Mouse (Mus musculus) left cerebral cortex, adult 2 months (tissue): Measurements from ENCODE around the gene Fat1. TPM values are rescaled to one million over a fixed set of nuclear protein-coding genes. Genes with fewer than 3 reads are reported as not detected.

Experiments
- DNase-seq, 2 experiments: peaks; one replicate each; pipeline ENCODE4 v3.0.0; 2021 to 2022; ENCODE audit warnings: low spot score in 2 of 2, mixed read lengths in 1 of 2; ENCODE audit errors: extremely low spot score in 1 of 2
- H3K27ac ChIP-seq: fragments of 200-600 bp; 2 replicates; pipeline ENCODE4 v1.8.1; 2022
- H3K4me3 ChIP-seq: fragments of 200-600 bp; 2 replicates; pipeline ENCODE4 v1.8.1; 2022
- CTCF ChIP-seq: fragments of 200-600 bp; IDR thresholded peaks from 2 replicates; pipeline ENCODE4 v1.8.1; 2022; ENCODE audit warnings: antibody characterized with exemption, mild to moderate bottlenecking, moderate library complexity
- intact Hi-C: fragments of 180-260 bp; cut with DNase I; formaldehyde crosslinking; loops from one replicate; pipeline ENCODE4 v1.15.1; 2025
- total RNA-seq, 2 experiments: library from RNA; stranded (reverse); gene quantifications; 2 replicates each; pipeline ENCODE4 v1.2.3; 2021

Fat1 gene
- total RNA-seq, 2 experiments from 2014 or later: 36.2 to 38.7 TPM

- intact Hi-C loops: no loop called here
- no peak for TF ChIP-seq CTCF
Observed at GRCm38 (mm10) chr8:44993376-44993775, 58.1 kb downstream of the Fat1 start.

GRCm38 (mm10) chr8:44996493-44996892, 61.2 kb downstream of the Fat1 start:
- H3K4me3 ChIP-seq: no peak overlapping the region
- no peak for DNase-seq
- intact Hi-C loops: no loop called here
- TF ChIP-seq CTCF: no peak
- H3K27ac ChIP-seq: no peak overlapping the region

More at GRCm38 (mm10) chr8:44993376-44993775, 58.1 kb downstream of the Fat1 start:
- Histone ChIP-seq H3K27ac (peak overlapping the region; percentile 19; the same call in 1 of the 2 replicates), H3K4me3 (no peak overlapping the region)
- no peak for DNase-seq

GRCm38 (mm10) chr8:44997321-44997720, 62.1 kb downstream of the Fat1 start:
- no peak overlapping the region for H3K4me3 ChIP-seq
- no peak overlapping the region for H3K27ac ChIP-seq
- intact Hi-C loops: no loop called here
- no peak for TF ChIP-seq CTCF
- no peak for DNase-seq

GRCm38 (mm10) chr8:44997829-44998228, 62.6 kb downstream of the Fat1 start:
- intact Hi-C loops: no loop called here
- Histone ChIP-seq H3K27ac (no peak overlapping the region), H3K4me3 (no peak overlapping the region)
- no peak for DNase-seq
- no peak for TF ChIP-seq CTCF

GRCm38 (mm10) chr8:44998275-44998674, 63.0 kb downstream of the Fat1 start:
- TF ChIP-seq CTCF: no peak
- Histone ChIP-seq H3K27ac (peak overlapping the region; percentile 58; the same call in 1 of the 2 replicates), H3K4me3 (peak overlapping the region; percentile 4)
- DNase-seq: no peak
- intact Hi-C loops: no loop called here

GRCm38 (mm10) chr8:44998681-44999277, 63.5 kb downstream of the Fat1 start:
- intact Hi-C loops: no loop called here
- peak; percentile 26 to 48 for DNase-seq
- Histone ChIP-seq H3K4me3 (peak overlapping the region; percentile 4), H3K27ac (peak overlapping the region; percentile 58; the same call in 1 of the 2 replicates)
- peak; percentile 33 for TF ChIP-seq CTCF

GRCm38 (mm10) chr8:45001577-45002197, 66.4 kb downstream of the Fat1 start:
- Histone ChIP-seq H3K27ac (no peak overlapping the region), H3K4me3 (no peak overlapping the region)
- intact Hi-C loops: no loop called here
- DNase-seq: no peak
- TF ChIP-seq CTCF: no peak

- TF ChIP-seq CTCF: no peak
- DNase-seq: no peak
- intact Hi-C loops: no loop called here
- Histone ChIP-seq H3K4me3 (no peak overlapping the region), H3K27ac (no peak overlapping the region)
Observed at GRCm38 (mm10) chr8:45002686-45003085, 67.4 kb downstream of the Fat1 start.

GRCm38 (mm10) chr8:45004021-45004420, 68.8 kb downstream of the Fat1 start:
- Histone ChIP-seq H3K27ac (no peak overlapping the region), H3K4me3 (no peak overlapping the region)
- TF ChIP-seq CTCF: no peak
- intact Hi-C loops: no loop called here
- DNase-seq: no peak

GRCm38 (mm10) chr8:45010685-45011084, 75.4 kb downstream of the Fat1 start:
- peak; percentile 50 to 65 for DNase-seq
- Histone ChIP-seq H3K4me3 (no peak overlapping the region), H3K27ac (no peak overlapping the region)
- TF ChIP-seq CTCF: peak; percentile 83
- intact Hi-C loops: loop anchor here (1.0 kb wide), 1 partner anchor 73 kb away; no protein-coding TSS in a partner anchor

GRCm38 (mm10) chr8:45011774-45012173, 76.5 kb downstream of the Fat1 start:
- no peak for TF ChIP-seq CTCF
- intact Hi-C loops: no loop called here

GRCm38 (mm10) chr8:45013852-45014251, 78.6 kb downstream of the Fat1 start:
- Histone ChIP-seq H3K4me3 (no peak overlapping the region), H3K27ac (no peak overlapping the region)
- intact Hi-C loops: no loop called here
- no peak for TF ChIP-seq CTCF
- DNase-seq: no peak

More at GRCm38 (mm10) chr8:45011774-45012173, 76.5 kb downstream of the Fat1 start:
- DNase-seq: no peak
- H3K4me3 ChIP-seq: no peak overlapping the region
- no peak overlapping the region for H3K27ac ChIP-seq
